Mouse (Mus musculus): ENCODE measurements at regions not wholly inside any gene's neighbourhood (a gene's known extent, or its start where the extent isn't known, plus 50 kb on each side); places are given as distances from the start of the nearest gene placed in this dataset.

DNA sequence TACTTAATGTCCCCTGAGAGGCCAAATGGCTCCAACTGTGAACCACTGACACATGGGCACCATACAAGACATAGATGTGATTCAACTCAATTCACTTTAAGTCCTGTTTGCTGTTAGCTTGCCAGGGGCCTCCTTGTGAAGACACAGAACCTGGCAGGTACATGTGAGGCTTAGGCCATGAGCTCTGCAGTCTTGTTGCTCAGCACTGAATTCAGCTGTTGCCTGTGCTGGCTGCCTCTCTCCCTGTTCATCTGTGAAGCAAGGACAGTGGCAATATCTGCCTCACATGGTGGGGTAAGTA, 209.3 kb downstream of the Qk start:
- Histone ChIP-seq H3K9me3 (ENCODE audit: control insufficient read depth, low read length) (no peaks in the 10 kb centered on the region), H3K27me3 (replicated peaks; ENCODE audit: control insufficient read depth, insufficient read depth, low read length) (no peaks in the 10 kb centered on the region), H3K36me3 (ENCODE audit: control insufficient read depth, insufficient read depth, low read length) (no peaks in the 10 kb centered on the region), H3K4me3 (ENCODE audit: low read length) (no peak overlapping the region), H3K9ac (ENCODE audit: low read depth, low read length) (no peak overlapping the region), H3K27ac (ENCODE audit: low read length) (no peak overlapping the region), H3K4me1 (ENCODE audit: control insufficient read depth, insufficient read depth, low read length) (no peaks in the 10 kb centered on the region), H3K4me2 (ENCODE audit: low read depth, low read length) (no peak overlapping the region)
- no peak for ATAC-seq

DNA sequence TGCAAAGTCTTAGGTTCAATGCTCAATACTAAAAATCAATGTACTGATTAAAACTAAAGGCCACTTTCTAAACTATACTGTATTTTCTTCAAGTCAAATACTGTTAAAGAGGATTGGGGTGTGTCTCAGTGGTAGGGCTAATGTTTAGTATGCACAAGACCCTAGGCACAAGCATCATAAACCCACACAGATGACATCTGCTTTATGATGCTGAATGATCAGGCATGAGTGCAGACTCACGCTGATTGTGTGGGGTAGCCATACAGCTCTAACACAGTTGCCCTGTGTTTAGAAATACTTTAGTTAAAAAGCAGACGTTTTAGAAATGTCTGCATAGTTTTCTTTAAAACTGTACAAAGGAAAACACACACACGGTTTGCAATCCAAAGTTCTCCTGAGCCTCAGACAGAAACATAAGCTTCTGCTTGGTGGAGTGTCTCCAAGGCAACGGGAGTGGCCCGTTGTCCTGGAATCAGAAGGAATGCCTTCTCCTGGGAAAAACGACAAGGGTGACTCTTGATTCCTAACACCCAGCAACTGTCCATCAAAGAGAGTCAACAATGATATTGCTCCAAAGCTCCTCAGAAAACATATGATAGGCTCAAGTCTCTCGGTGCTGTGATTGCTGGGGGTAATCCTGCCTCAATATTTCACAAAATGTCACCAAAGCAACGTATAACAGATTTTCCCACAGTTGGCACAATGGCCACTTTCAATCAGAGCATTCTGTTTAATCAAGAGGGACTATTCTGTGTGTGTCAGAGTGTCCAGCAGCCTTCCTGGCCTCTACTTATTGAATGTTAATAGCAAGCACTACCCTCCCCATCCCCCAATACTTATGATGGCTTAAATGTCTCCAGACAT, 209.9 kb downstream of the Qk start:
- ATAC-seq, result no peak
- H3K9me3 ChIP-seq (ENCODE audit: control insufficient read depth, low read length), result no peaks in the 10 kb centered on the region
- no peaks in the 10 kb centered on the region for H3K4me1 ChIP-seq (ENCODE audit: control insufficient read depth, insufficient read depth, low read length)
- no peak overlapping the region for H3K9ac ChIP-seq (ENCODE audit: low read depth, low read length)
- H3K4me3 ChIP-seq (ENCODE audit: low read length), result no peak overlapping the region
- H3K27me3 ChIP-seq (replicated peaks; ENCODE audit: control insufficient read depth, insufficient read depth, low read length), result no peaks in the 10 kb centered on the region
- WGBS, result 41% methylated on average over 8 of the region's 8 CpGs
- H3K27ac ChIP-seq (ENCODE audit: low read length), result no peak overlapping the region
- no peak overlapping the region for H3K4me2 ChIP-seq (ENCODE audit: low read depth, low read length)
- H3K36me3 ChIP-seq (ENCODE audit: control insufficient read depth, insufficient read depth, low read length), result no peaks in the 10 kb centered on the region

DNA sequence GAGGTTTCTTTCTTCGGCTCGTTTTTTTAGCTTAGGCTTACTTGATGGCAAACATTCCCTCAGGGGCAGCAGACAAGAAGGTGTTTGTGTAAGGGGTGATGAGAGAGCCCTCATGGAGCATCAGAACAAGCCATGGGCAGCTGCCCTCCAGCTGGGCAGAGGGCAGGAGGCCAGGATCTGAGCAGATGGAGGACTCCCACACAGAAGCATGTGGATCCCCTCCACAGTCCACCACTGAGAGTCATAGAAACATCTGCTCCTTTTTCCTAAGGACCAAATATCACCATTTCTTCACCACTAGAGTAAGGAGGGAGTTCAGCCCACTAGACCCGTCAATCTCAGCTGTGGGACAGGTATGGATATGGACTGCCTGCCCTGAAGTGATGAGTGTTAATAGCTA, 214.4 kb downstream of the Qk start:
- Histone ChIP-seq H3K36me3 (ENCODE audit: control insufficient read depth, insufficient read depth, low read length) (no peaks in the 10 kb centered on the region), H3K27ac (ENCODE audit: low read length) (no peak overlapping the region), H3K9me3 (ENCODE audit: control insufficient read depth, low read length) (0 out of 2 replicates have a peak, but pooled peaks cover 4% of the 10 kb centered on the region), H3K4me2 (ENCODE audit: low read depth, low read length) (no peak overlapping the region), H3K4me1 (ENCODE audit: control insufficient read depth, insufficient read depth, low read length) (no peaks in the 10 kb centered on the region), H3K9ac (ENCODE audit: low read depth, low read length) (no peak overlapping the region), H3K4me3 (ENCODE audit: low read length) (no peak overlapping the region), H3K27me3 (replicated peaks; ENCODE audit: control insufficient read depth, insufficient read depth, low read length) (no peaks in the 10 kb centered on the region)
- 72% methylated on average over 3 of the region's 3 CpGs for whole genome bisulfite sequencing
- ATAC-seq, result no peak

DNA sequence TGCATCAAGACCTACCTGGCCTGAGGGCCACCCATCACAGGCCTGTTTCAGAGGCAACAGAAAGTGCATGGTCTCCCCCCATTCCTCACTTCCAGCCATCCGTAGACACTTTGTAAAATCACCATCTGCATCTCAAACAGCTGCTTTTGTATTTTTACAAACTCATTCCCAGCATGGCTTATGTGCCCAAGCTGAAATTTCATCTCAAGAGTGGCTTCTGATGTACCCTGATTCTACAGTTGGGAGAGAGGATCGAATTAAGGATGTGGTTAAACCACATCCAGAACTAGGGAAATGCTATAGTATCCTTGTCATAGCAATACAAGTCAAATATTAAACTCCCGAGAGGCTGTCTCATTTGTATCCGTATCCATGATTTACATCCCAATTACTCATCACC, 221.5 kb downstream of the Qk start:
- no peak for ATAC-seq
- WGBS, result 76% methylated on average over 4 of the region's 4 CpGs
- H3K27me3 ChIP-seq (replicated peaks; ENCODE audit: control insufficient read depth, insufficient read depth, low read length), result no peaks in the 10 kb centered on the region

DNA sequence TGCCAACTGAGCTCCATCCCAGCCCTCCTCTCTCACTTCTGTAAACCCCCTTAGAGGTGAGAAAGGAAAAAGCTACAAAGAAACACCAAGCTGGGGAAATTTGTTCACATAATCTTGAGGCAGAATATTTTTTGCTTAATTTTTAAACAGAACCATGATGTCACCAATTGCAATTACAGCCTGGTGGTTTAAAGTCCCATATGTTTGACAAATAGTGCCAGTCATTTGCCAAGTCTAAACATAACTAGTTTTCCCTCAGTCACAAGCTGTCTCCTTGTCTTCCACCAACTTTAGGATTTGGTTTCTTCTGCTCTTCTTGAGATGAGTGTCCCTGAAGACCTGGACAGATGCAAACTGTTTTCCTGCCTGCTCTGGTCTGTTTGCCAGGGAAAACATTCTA, 222.0 kb downstream of the Qk start:
- Histone ChIP-seq H3K36me3 (ENCODE audit: control insufficient read depth, insufficient read depth, low read length) (no peaks in the 10 kb centered on the region), H3K4me3 (ENCODE audit: low read length) (no peak overlapping the region), H3K4me1 (ENCODE audit: control insufficient read depth, insufficient read depth, low read length) (no peaks in the 10 kb centered on the region), H3K27ac (ENCODE audit: low read length) (no peak overlapping the region), H3K4me2 (ENCODE audit: low read depth, low read length) (no peak overlapping the region), H3K9me3 (ENCODE audit: control insufficient read depth, low read length) (0 out of 2 replicates have a peak, but pooled peaks cover 2% of the 10 kb centered on the region), H3K9ac (ENCODE audit: low read depth, low read length) (no peak overlapping the region), H3K27me3 (replicated peaks; ENCODE audit: control insufficient read depth, insufficient read depth, low read length) (no peaks in the 10 kb centered on the region)
- ATAC-seq, result no peak

More for the DNA sequence above, 221.5 kb downstream of the Qk start:
- Histone ChIP-seq H3K4me3 (ENCODE audit: low read length) (no peak overlapping the region), H3K4me1 (ENCODE audit: control insufficient read depth, insufficient read depth, low read length) (no peaks in the 10 kb centered on the region), H3K36me3 (ENCODE audit: control insufficient read depth, insufficient read depth, low read length) (no peaks in the 10 kb centered on the region), H3K27ac (ENCODE audit: low read length) (no peak overlapping the region), H3K9ac (ENCODE audit: low read depth, low read length) (no peak overlapping the region), H3K9me3 (ENCODE audit: control insufficient read depth, low read length) (0 out of 2 replicates have a peak, but pooled peaks cover 4% of the 10 kb centered on the region), H3K4me2 (ENCODE audit: low read depth, low read length) (no peak overlapping the region)

DNA sequence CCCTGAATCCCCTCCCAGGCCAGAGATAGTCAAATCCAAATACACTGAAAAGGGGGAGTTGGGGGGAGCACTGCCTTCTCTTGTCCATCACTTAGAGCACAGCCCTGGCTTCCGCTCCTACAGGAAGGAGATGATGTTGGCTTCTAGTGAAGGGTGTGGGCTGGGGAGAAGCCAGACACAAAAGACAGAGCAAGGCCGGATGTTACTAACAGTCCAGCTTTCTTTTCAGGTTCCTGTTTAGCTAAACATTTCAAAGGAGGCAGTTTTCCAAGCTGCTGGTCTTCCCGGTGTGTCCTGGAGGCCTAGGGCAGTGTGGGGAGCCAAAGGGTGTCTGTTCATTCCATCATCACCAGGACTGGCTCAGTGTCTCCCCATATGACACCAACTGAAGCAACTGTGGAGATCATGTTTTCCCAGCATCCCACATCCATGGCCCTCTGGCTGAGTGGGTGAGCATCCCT, 223.8 kb downstream of the Qk start:
- Histone ChIP-seq H3K27me3 (replicated peaks; ENCODE audit: control insufficient read depth, insufficient read depth, low read length) (no peaks in the 10 kb centered on the region), H3K9me3 (ENCODE audit: control insufficient read depth, low read length) (no peaks in the 10 kb centered on the region), H3K4me2 (ENCODE audit: low read depth, low read length) (no peak overlapping the region), H3K36me3 (ENCODE audit: control insufficient read depth, insufficient read depth, low read length) (no peaks in the 10 kb centered on the region), H3K27ac (ENCODE audit: low read length) (no peak overlapping the region; the same call in 1 of the 2 replicates), H3K4me1 (ENCODE audit: control insufficient read depth, insufficient read depth, low read length) (no peaks in the 10 kb centered on the region), H3K4me3 (ENCODE audit: low read length) (no peak overlapping the region), H3K9ac (ENCODE audit: low read depth, low read length) (no peak overlapping the region)
- 0 out of 2 replicates have a peak, but pooled peaks have one; percentile 31 for ATAC-seq
- WGBS, result 67% methylated on average over 3 of the region's 3 CpGs

DNA sequence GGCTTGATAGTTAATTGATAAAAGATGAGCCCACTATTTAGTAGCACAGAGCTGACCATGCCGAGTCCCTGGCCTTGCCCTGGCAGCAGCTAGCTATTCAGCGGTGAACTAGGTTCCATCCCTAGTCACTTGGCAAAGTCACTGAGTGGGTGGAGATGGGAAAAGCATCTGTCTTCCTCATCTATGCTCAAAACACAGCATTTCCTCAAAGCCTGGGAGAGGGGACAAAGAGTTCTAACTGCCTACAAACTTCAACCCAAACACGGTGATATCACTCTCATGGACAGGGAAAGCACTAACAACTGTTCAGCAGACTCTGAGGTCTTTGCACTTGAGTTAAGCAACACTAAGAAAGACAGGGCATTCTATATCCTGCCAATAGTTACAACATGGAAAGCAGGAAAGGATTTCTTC, 225.5 kb downstream of the Qk start:
- H3K27me3 ChIP-seq (replicated peaks; ENCODE audit: control insufficient read depth, insufficient read depth, low read length), result no peaks in the 10 kb centered on the region
- peak overlapping the region; percentile 29; the same call in 1 of the 2 replicates for H3K27ac ChIP-seq (ENCODE audit: low read length)
- ATAC-seq, result 0 out of 2 replicates have a peak, but pooled peaks have one; percentile 11
- 56% methylated on average over 3 of the region's 3 CpGs for WGBS
- no peak overlapping the region for H3K9ac ChIP-seq (ENCODE audit: low read depth, low read length)
- H3K36me3 ChIP-seq (ENCODE audit: control insufficient read depth, insufficient read depth, low read length), result no peaks in the 10 kb centered on the region
- no peak overlapping the region for H3K4me2 ChIP-seq (ENCODE audit: low read depth, low read length)
- no peak overlapping the region for H3K4me3 ChIP-seq (ENCODE audit: low read length)
- no peaks in the 10 kb centered on the region for H3K4me1 ChIP-seq (ENCODE audit: control insufficient read depth, insufficient read depth, low read length)
- no peaks in the 10 kb centered on the region for H3K9me3 ChIP-seq (ENCODE audit: control insufficient read depth, low read length)

DNA sequence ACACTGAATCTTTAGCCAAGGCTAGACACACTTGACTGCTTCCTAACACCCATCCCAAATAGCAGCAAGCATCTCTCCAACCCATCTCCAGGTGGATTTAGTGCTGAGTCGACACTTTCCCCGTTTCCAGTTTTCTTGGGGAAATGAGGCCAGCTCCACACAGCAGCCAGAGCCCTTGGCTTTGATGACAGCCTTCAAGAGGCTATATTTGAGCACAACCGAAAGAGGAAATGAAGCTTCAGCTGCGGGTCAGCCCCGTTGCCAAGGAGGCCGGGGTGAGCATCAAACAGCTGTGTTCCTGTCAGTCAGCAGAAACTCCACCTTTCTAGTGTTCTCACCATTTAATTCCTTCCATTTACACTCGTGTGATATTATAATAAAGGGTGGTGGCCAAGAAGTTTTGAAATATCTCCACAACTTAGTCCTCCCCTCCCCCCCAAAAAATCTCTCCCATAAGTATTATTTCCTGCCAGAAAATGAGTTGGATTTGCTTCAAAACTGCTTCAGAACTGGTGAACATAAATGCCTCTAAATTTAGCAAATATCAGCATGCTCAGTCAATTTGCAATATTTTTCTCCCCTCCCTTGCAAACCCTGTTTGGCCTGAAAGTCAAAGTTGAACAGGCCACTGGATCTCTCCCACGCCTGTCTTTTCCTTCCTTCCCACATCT, 226.1 kb downstream of the Qk start:
- Histone ChIP-seq H3K4me1 (ENCODE audit: control insufficient read depth, insufficient read depth, low read length) (no peaks in the 10 kb centered on the region), H3K27me3 (replicated peaks; ENCODE audit: control insufficient read depth, insufficient read depth, low read length) (no peaks in the 10 kb centered on the region), H3K4me2 (ENCODE audit: low read depth, low read length) (no peak overlapping the region), H3K9me3 (ENCODE audit: control insufficient read depth, low read length) (no peaks in the 10 kb centered on the region), H3K27ac (ENCODE audit: low read length) (peak overlapping the region; percentile 29; the same call in 1 of the 2 replicates), H3K4me3 (ENCODE audit: low read length) (no peak overlapping the region), H3K9ac (ENCODE audit: low read depth, low read length) (no peak overlapping the region), H3K36me3 (ENCODE audit: control insufficient read depth, insufficient read depth, low read length) (no peaks in the 10 kb centered on the region)
- 63% methylated on average over 8 of the region's 8 CpGs for WGBS
- ATAC-seq, result 0 out of 2 replicates have a peak, but pooled peaks have one; percentile 36

DNA sequence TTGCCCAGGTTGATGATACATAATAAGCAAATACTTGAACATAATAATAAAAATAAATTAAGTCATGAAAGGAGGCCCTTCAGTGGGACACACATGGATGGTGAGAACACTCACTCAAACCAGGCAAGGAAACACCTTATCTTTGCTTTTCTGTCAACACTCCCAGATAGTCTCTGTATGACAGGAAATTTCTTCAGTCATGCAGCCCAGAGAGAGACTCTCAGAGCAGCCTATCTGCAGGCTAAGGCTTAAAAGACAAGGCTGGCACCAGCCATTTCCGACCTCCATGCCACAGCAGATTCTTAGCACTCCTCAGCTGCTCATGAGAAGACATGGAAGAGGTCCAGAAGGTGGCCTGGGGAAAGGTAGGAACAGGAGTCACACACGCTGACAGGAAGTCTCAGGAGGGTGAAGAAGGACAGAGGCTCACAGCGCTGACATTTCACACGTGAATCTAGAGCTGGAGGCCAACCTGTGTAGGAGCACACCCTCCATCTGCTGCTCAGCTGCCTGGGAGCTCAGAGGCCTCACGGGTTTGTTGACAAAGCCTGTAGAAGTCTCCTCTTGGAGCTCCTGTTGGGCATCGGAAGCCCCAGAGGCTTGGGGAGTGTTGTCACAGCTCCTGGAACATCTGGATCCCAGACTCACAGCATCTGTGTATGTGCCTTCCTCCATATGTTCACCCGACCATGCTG, 232.3 kb downstream of the Qk start:
- WGBS, result 70% methylated on average over 7 of the region's 7 CpGs
- Histone ChIP-seq H3K36me3 (ENCODE audit: control insufficient read depth, insufficient read depth, low read length) (no peaks in the 10 kb centered on the region), H3K4me2 (ENCODE audit: low read depth, low read length) (no peak overlapping the region), H3K9me3 (ENCODE audit: control insufficient read depth, low read length) (no peaks in the 10 kb centered on the region), H3K27me3 (replicated peaks; ENCODE audit: control insufficient read depth, insufficient read depth, low read length) (no peaks in the 10 kb centered on the region), H3K4me3 (ENCODE audit: low read length) (no peak overlapping the region), H3K27ac (ENCODE audit: low read length) (no peak overlapping the region), H3K4me1 (ENCODE audit: control insufficient read depth, insufficient read depth, low read length) (peaks cover 7% of the 10 kb centered on the region; the same call in 1 of the 2 replicates), H3K9ac (ENCODE audit: low read depth, low read length) (no peak overlapping the region)
- ATAC-seq, result no peak

Data from intestine, embryonic 16.5 days (tissue).